Mouse (Mus musculus) heart, embryonic 12.5 days (tissue): ENCODE results near the gene Sirt1. TPM values are rescaled to one million over a fixed set of nuclear protein-coding genes. Genes with fewer than 3 reads are reported as not detected.
"Not testable (repeated sequence)": the region's sequence is repeated elsewhere in the genome, so short reads cannot be mapped to it uniquely, and the experiment has no call there.

Experiments used
- ATAC-seq: fragments of 200-750 bp; cut with Nextera tagmentation; 2 replicates; pipeline ENCODE4 v1.8.0; 2017; ENCODE audit warnings: moderate TSS enrichment, moderate library complexity; ENCODE audit not compliant: insufficient number of reproducible peaks, low FRiP score
- H3K27ac ChIP-seq: fragments of 300-500 bp; sonication (generic); 2 replicates; pipeline ENCODE4 v1.5.1; 2016; ENCODE audit warnings: mild to moderate bottlenecking, moderate library complexity; ENCODE audit not compliant: poor library complexity, severe bottlenecking
- H3K27me3 ChIP-seq: fragments of 300-500 bp; sonication (generic); replicated peaks from 2 replicates; pipeline ENCODE4 v1.6.1; 2016; ENCODE audit warnings: mild to moderate bottlenecking, moderate library complexity
- H3K36me3 ChIP-seq: fragments of 300-500 bp; sonication (generic); 2 replicates; pipeline ENCODE4 v1.6.1; 2016; ENCODE audit warnings: mild to moderate bottlenecking, moderate library complexity
- H3K4me1 ChIP-seq: fragments of 300-500 bp; sonication (generic); replicated peaks from 2 replicates; pipeline ENCODE4 v1.6.1; 2016; ENCODE audit warnings: mild to moderate bottlenecking
- H3K4me2 ChIP-seq: fragments of 300-500 bp; sonication (generic); 2 replicates; pipeline ENCODE4 v1.6.1; 2016; ENCODE audit warnings: mild to moderate bottlenecking, moderate library complexity
- H3K4me3 ChIP-seq: fragments of 300-500 bp; sonication (generic); 2 replicates; pipeline ENCODE4 v1.5.1; 2016; ENCODE audit warnings: mild to moderate bottlenecking
- H3K9ac ChIP-seq: fragments of 300-500 bp; sonication (generic); 2 replicates; pipeline ENCODE4 v1.6.1; 2016; ENCODE audit warnings: mild to moderate bottlenecking, moderate library complexity
- H3K9me3 ChIP-seq: fragments of 300-500 bp; sonication (generic); replicated peaks from 2 replicates; pipeline ENCODE4 v1.6.1; 2016; ENCODE audit warnings: mild to moderate bottlenecking, moderate library complexity
- WGBS: fragments of 180-500 bp; shearing (Covaris S2); methylation state at CpG from one replicate; pipeline ENCODE4 v1.1.7; 2016; 5-methylcytosine and 5-hydroxymethylcytosine counted together
- polyA plus RNA-seq: library from polyadenylated mRNA; unstranded; fragments of >200 nt; fragmentation: Nextera tagmentation; extraction: Ambion mirVana; gene quantifications from 2 replicates; pipeline ENCODE4 v1.2.1, GENCODE M21; 2016

Sirt1 gene
- polyA plus RNA-seq, 1 experiment from 2014 or later: 4.7 TPM

- WGBS: under 1% methylated on average over 19 of the region's 19 CpGs
- peak overlapping the region; percentile 63 for H3K4me3 ChIP-seq
- H3K36me3 ChIP-seq: no peaks in the 10 kb centered on the region
- peak overlapping the region; percentile 72 for H3K4me2 ChIP-seq
- H3K4me1 ChIP-seq: no peaks in the 10 kb centered on the region
- peak overlapping the region; percentile 74 for H3K9ac ChIP-seq
- no peaks in the 10 kb centered on the region for H3K27me3 ChIP-seq
- peak overlapping the region; percentile 68 for H3K27ac ChIP-seq
- peak; percentile 85 for ATAC-seq
- H3K9me3 ChIP-seq: no peaks in the 10 kb centered on the region
Observed at GRCm38 (mm10) chr10:63386444-63386843, 4.9 kb upstream of the Sirt1 start.

GRCm38 (mm10) chr10:63385897-63386296 lies 4.4 kb upstream of the Sirt1 start:
- Histone ChIP-seq H3K4me3 (peak overlapping the region; percentile 63), H3K4me2 (peak overlapping the region; percentile 72), H3K9ac (peak overlapping the region; percentile 36; the same call in 1 of the 2 replicates)
- H3K9me3 ChIP-seq, ATAC-seq, H3K36me3 ChIP-seq, H3K27ac ChIP-seq, H3K27me3 ChIP-seq, H3K4me1 ChIP-seq: not testable (repeated sequence)
- 29% methylated on average over 5 of the region's 5 CpGs for WGBS

- Histone ChIP-seq H3K4me2 (peak within 1 kb of the TSS; percentile 85), H3K36me3 (no peaks in the 10 kb centered on the region), H3K4me1 (no peaks in the 10 kb centered on the region), H3K4me3 (peak within 1 kb of the TSS; percentile 65), H3K9me3 (no peaks in the 10 kb centered on the region), H3K9ac (peak within 1 kb of the TSS; percentile 84), H3K27me3 (no peaks in the 10 kb centered on the region), H3K27ac (0 out of 2 replicates have a peak within 1 kb of the TSS, but pooled peaks have one; percentile 16)
- peak; percentile 89 for ATAC-seq
- under 1% methylated on average over 28 of the region's 28 CpGs for WGBS
Observed at GRCm38 (mm10) chr10:63382372-63383279, 1.1 kb upstream of the Sirt1 start, which contains the start of gene Dnajc12. Gene Dnajc12, plus strand, starts transcription at chr10:63382443.

GRCm38 (mm10) chr10:63378948-63379680 lies 2.4 kb downstream of the Sirt1 start:
- no peak for ATAC-seq
- WGBS: 65% methylated on average over 6 of the region's 6 CpGs
- Histone ChIP-seq H3K4me3 (no peak overlapping the region), H3K36me3 (no peaks in the 10 kb centered on the region), H3K27ac (no peak overlapping the region), H3K9ac (no peak overlapping the region), H3K4me1 (no peaks in the 10 kb centered on the region), H3K27me3 (no peaks in the 10 kb centered on the region), H3K9me3 (no peaks in the 10 kb centered on the region), H3K4me2 (no peak overlapping the region)

- 24% methylated on average over 9 of the region's 9 CpGs for WGBS
- Histone ChIP-seq H3K4me1 (no peaks in the 10 kb centered on the region), H3K9me3 (no peaks in the 10 kb centered on the region), H3K4me3 (no peak overlapping the region), H3K36me3 (no peaks in the 10 kb centered on the region), H3K4me2 (peak overlapping the region; percentile 24; the same call in 1 of the 2 replicates), H3K27me3 (no peaks in the 10 kb centered on the region), H3K9ac (no peak overlapping the region), H3K27ac (no peak overlapping the region)
- no peak for ATAC-seq
Observed at GRCm38 (mm10) chr10:63377468-63377867, 4.0 kb downstream of the Sirt1 start.

GRCm38 (mm10) chr10:63376303-63376702 lies 5.2 kb downstream of the Sirt1 start:
- no peak overlapping the region for H3K27ac ChIP-seq
- H3K9ac ChIP-seq: no peak overlapping the region
- no peaks in the 10 kb centered on the region for H3K9me3 ChIP-seq
- WGBS: 80% methylated on average over 5 of the region's 5 CpGs
- H3K36me3 ChIP-seq: no peaks in the 10 kb centered on the region
- ATAC-seq: no peak
- H3K4me3 ChIP-seq: no peak overlapping the region
- no peaks in the 10 kb centered on the region for H3K27me3 ChIP-seq
- no peak overlapping the region for H3K4me2 ChIP-seq
- no peaks in the 10 kb centered on the region for H3K4me1 ChIP-seq

GRCm38 (mm10) chr10:63368041-63368440 lies 13.5 kb downstream of the Sirt1 start:
- no peaks in the 10 kb centered on the region for H3K27me3 ChIP-seq
- no peak for ATAC-seq
- no peak overlapping the region for H3K4me3 ChIP-seq
- H3K9me3 ChIP-seq: no peaks in the 10 kb centered on the region
- H3K4me2 ChIP-seq: no peak overlapping the region
- no peaks in the 10 kb centered on the region for H3K36me3 ChIP-seq
- H3K9ac ChIP-seq: no peak overlapping the region
- 82% methylated on average over 3 of the region's 3 CpGs for WGBS
- H3K27ac ChIP-seq: no peak overlapping the region
- H3K4me1 ChIP-seq: no peaks in the 10 kb centered on the region

GRCm38 (mm10) chr10:63367386-63367785 lies 14.1 kb downstream of the Sirt1 start:
- WGBS: 77% methylated on average over 6 of the region's 6 CpGs
- H3K9me3 ChIP-seq: no peaks in the 10 kb centered on the region
- H3K27me3 ChIP-seq: no peaks in the 10 kb centered on the region
- H3K4me1 ChIP-seq: no peaks in the 10 kb centered on the region
- H3K9ac ChIP-seq: no peak overlapping the region
- H3K4me2 ChIP-seq: no peak overlapping the region
- no peaks in the 10 kb centered on the region for H3K36me3 ChIP-seq
- ATAC-seq: no peak
- H3K4me3 ChIP-seq: no peak overlapping the region
- no peak overlapping the region for H3K27ac ChIP-seq

GRCm38 (mm10) chr10:63365918-63366455 lies 15.5 kb downstream of the Sirt1 start:
- H3K27me3 ChIP-seq: no peaks in the 10 kb centered on the region
- peak overlapping the region; percentile 49 for H3K4me2 ChIP-seq
- H3K36me3 ChIP-seq: no peaks in the 10 kb centered on the region
- H3K27ac ChIP-seq: no peak overlapping the region
- H3K9ac ChIP-seq: no peak overlapping the region
- no peaks in the 10 kb centered on the region for H3K4me1 ChIP-seq
- no peak for ATAC-seq
- no peaks in the 10 kb centered on the region for H3K9me3 ChIP-seq
- 56% methylated on average over 7 of the region's 7 CpGs for WGBS
- H3K4me3 ChIP-seq: no peak overlapping the region; the same call in 1 of the 2 replicates

- Histone ChIP-seq H3K4me1 (no peaks in the 10 kb centered on the region), H3K9me3 (peaks cover 2% of the 10 kb centered on the region; the same call in 1 of the 2 replicates), H3K27me3 (no peaks in the 10 kb centered on the region), H3K4me3 (no peak overlapping the region), H3K36me3 (no peaks in the 10 kb centered on the region), H3K27ac (no peak overlapping the region), H3K9ac (no peak overlapping the region), H3K4me2 (no peak overlapping the region)
- ATAC-seq: no peak
- 51% methylated on average over 1 of the region's 1 CpGs for WGBS
Observed at GRCm38 (mm10) chr10:63360502-63360901, 21.0 kb downstream of the Sirt1 start.

- H3K36me3 ChIP-seq: no peaks in the 10 kb centered on the region
- no peak overlapping the region for H3K4me2 ChIP-seq
- H3K9me3 ChIP-seq: peaks cover 14% of the 10 kb centered on the region; the same call in 1 of the 2 replicates
- no peak overlapping the region for H3K27ac ChIP-seq
- no peak overlapping the region for H3K4me3 ChIP-seq
- no peak for ATAC-seq
- no peak overlapping the region for H3K9ac ChIP-seq
- H3K4me1 ChIP-seq: no peaks in the 10 kb centered on the region
- WGBS: 78% methylated on average over 5 of the region's 5 CpGs
- H3K27me3 ChIP-seq: no peaks in the 10 kb centered on the region
Observed at GRCm38 (mm10) chr10:63352111-63352510, 29.4 kb downstream of the Sirt1 start.
